Mouse (Mus musculus): Measurements from ENCODE around the gene Gm29427. TPM values are rescaled to one million over a fixed set of nuclear protein-coding genes. Genes with fewer than 3 reads are reported as not detected.

Gm29427 gene
- polyA plus RNA-seq (2017; shearing (Covaris generic)) = not detected

DNA sequence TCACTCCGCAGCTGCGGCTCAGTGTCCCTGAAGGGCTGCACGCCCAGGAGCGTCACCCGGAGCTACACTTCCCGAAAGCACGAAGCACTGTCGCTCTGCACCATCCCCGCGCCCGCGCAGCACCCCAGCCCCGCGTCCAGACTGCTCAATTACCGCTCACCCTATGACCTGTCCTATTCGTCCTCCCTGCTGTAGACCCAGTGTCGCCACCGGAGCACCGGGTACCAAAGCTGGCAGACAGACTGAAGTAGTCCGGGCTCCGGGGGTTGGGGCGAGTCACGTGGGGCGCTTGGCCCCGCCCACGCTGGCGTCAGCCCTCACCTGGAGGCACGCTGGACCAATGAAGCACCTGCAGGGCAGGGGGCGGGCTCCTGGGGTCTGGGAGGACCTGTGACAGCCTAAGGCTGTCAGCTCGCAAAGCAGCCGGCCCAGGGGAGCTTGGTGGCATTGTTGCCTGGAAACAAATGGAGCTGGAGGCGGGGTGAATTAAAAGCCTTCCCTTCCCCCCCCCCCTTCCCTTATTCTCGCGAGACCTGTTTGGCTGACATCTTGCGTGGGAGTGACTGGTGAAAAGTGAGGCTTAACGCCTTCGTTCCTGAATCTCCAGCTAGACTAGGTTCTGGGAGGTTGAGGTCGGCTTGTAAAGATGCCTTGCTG is at the start of gene Gm29427:
Gene Gm29427 (minus strand): TSS at position 239 of the 657 bp plus-strand sequence.
- peak; percentile 87 for ATAC-seq

- no peak for ATAC-seq
Observed at GRCm38 (mm10) chr1:130764027-130764461, 48.4 kb upstream of the Gm29427 start.

- ATAC-seq = no peak
Observed at GRCm38 (mm10) chr1:130762045-130762760, 46.6 kb upstream of the Gm29427 start.

DNA sequence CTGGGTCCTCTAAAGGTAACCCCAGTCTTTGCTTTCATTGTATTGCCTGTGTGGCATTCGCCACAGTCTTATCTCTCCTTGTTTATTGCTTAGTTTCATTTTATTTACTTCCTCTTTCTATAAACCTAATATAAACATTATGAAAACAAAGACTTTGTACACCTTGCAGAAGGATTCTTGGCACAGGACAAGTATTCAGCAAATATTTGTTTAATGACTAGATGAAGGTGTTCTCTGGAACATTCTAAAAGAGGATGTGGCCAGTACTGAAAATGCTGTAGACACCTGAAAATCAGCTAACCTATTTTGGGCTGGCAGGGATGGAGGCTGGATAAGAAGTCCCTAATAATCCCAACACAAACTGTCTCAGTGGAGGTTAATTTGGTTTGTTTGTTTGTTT is 46.0 kb upstream of the Gm29427 start:
- no peak for ATAC-seq

GRCm38 (mm10) chr1:130759689-130760088 is 44.1 kb upstream of the Gm29427 start:
- no peak for ATAC-seq

GRCm38 (mm10) chr1:130746819-130747218 is 31.2 kb upstream of the Gm29427 start:
- no peak for ATAC-seq

GRCm38 (mm10) chr1:130745591-130745990 is 30.0 kb upstream of the Gm29427 start:
- no peak for ATAC-seq

GRCm38 (mm10) chr1:130744961-130745360 is 29.4 kb upstream of the Gm29427 start:
- ATAC-seq = no peak

DNA sequence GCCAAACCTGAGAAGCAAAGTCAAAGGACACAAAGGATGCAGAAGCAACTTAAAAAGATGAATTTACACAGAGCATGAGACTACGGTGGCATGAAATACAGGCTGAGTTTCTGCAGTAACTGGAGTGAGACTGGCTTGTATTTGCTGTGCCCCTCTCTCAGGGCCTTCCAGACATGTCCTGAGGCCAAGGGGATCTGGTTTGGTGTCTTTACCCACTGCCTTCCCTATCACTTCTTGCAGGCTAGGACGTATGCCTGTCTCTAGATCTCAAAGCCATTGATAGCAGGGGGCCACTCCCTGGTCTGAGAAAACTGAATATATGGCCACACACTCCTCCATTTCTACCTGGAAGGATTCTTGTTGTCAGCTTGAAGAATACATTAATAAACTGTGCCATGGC is 28.6 kb upstream of the Gm29427 start:
- no peak for ATAC-seq

DNA sequence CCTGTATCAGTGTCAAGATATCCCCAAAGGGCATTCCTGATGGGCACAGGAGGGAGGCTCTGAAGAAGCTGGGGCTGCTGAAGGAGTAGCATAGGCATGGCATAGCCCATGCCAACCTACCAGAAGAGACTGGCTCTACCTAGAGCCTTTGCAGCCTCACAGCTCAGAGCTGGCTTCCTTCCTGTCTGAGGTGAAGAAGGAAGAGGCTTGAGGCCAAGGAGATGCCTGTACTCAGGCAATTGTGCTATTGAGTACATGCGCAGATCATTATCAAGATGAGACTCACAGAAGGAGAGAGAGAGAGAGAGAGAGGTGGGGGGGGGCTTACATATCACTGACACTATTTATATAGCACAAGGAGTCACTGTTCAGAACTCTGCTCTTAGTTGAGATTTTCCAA is 28.2 kb upstream of the Gm29427 start:
- no peak for ATAC-seq

DNA sequence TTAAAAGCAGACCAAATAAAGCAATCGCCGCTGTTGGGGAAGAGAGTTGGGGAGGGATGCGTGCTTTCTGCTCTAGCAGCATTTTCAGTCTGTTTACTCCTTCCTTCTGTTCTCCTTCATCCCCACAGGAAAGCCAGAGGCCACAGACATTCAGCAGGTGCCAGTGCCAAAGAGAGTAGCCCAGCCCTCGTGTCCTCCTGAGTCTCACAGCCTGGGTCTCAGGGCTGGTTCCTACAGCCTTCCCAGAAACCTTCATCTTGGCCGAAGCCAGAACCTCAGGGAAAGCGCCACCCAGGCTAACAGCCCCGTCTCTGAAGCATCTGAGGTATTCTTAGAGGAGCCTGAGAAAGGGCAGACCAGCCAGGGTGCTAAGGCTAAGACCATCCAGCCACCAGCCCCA is 26.6 kb upstream of the Gm29427 start:
- ATAC-seq = no peak

GRCm38 (mm10) chr1:130740781-130741720 is 25.5 kb upstream of the Gm29427 start:
- no peak for ATAC-seq

DNA sequence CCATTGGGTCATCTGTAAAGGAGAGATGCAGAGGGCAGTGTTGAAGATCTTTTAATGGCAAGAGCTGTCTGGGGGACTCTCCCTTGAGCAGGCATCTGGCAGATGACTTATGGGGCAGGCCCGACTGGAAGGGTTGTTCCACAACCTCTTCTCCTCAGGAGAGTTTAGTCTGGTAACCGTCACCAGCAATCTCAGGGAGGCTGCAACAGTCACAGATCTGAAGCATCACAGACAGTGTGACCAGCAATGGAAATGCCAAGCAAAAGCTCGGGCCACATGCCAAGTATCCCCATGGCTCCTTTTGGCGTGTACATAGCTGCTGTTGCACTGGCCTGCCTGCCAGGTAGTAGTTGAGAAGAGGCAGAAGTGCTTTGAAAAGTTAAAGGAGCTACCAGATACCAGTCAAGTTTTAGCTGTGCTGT is 24.6 kb upstream of the Gm29427 start:
- ATAC-seq = no peak

DNA sequence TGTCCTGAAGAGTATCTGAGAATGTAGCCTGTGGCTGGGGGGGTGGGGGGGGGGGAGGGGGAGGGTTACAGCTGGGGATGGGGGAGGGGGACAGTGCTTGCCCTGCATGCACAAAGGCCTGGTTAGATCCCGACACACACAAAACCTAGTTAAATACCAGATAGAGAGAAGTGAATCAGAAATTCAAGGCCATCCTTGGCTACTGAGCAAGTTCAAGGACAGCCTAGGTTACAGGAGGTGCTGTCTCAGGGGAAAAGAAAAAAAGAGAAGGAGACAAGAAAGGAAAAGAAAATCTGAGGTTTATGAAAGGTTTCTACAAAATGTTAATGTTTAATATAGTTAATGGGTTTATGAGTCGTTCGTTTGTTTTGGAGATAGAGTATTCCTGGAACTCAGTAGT is 24.0 kb upstream of the Gm29427 start:
- ATAC-seq = no peak

DNA sequence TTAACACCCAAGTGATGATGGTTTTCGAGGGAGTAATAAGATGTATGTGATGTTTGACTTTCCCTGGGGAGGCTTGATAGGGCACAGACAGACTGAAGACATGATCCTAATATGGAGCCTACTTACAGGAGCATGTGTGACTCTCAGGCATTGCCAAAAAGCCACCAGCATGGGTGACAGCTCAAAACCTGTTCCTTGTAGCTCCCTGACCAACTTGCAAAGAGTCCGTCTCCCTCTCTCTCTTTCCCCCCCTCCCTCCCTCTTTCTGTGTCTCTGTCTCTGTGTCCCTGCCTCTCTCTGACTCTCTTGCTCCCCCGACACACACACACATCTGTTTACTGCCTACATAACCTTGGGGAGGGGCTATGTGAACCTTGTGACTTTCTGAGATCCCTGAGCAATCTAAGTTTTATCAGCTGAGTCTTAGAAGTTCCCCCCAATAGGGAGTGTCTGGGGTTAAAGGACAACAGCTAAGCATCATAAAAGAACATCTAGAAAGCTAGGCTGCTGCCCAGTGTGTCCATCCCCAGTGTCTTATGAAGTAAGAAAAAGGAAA is 23.0 kb upstream of the Gm29427 start:
- ATAC-seq = no peak

DNA sequence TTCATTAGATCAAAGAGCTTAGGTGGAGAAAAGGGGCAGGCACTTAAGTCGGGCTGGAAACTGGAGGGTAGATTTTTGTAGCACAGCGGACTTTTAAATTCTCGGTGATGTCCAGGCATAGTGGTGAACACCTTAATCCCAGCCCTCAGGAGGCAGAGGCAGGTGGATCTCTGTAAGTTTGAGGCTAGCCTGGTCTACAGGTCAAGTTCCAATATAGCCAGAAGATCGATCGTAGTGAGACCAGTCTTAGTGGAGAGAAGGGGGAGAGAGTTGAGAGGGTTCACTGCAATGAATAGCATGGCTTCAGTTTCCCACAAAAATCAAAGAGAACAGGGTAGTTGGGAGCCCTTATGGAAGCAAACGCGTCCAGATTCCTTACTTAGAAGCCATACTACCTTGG is 22.3 kb upstream of the Gm29427 start:
- no peak for ATAC-seq

GRCm38 (mm10) chr1:130737411-130737881 is 21.8 kb upstream of the Gm29427 start:
- ATAC-seq = no peak

DNA sequence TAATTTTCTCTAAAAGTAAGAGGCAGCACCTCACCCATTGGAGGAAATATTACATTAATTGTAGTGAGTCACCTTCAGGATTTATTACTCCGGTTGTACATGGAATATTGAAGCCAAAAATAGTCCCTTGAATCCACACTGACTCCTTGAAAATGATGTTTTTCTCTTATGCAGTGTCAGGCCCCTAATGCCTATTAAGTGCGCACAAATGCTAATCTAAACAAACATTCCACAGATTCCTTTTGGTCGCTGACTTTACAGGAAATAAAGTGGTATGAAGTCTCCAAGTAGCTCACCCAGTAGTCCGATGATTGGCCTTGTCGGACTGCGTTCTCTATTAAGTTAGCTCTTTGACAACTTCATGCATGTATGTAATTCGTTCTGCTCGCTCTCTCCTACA is 19.3 kb upstream of the Gm29427 start:
- ATAC-seq = no peak

DNA sequence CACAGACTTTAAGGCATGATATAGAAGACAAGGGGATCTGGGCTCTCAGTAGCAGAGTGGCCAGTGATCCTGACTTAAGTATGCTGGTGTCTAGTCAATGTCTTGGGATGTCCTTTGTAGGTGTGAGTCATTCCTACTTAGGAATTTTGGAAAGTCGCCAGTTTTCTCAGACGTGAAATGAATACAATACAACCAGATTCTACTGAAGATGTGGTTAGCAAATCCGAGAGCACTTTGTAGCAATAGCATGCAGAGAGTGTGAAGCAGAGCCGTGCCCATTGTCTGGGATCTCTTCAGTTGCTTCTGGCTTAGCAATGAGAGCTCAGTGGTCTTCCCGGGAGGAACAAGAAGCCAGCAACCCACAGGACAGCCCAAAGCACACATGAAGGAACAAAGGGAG is 18.9 kb upstream of the Gm29427 start:
- ATAC-seq = no peak

- ATAC-seq = no peak
Observed at GRCm38 (mm10) chr1:130733671-130734070, 18.1 kb upstream of the Gm29427 start.

- no peak for ATAC-seq
Observed at GRCm38 (mm10) chr1:130732706-130733658, 17.4 kb upstream of the Gm29427 start.
